Mouse (Mus musculus): ENCODE measurements at regions not wholly inside any gene's neighbourhood (a gene's known extent, or its start where the extent isn't known, plus 50 kb on each side); places are given as distances from the start of the nearest gene placed in this dataset.

- Histone ChIP-seq H3K4me3 (replicated peaks; ENCODE audit: insufficient read depth, low read depth, low read length) (no peak overlapping the region), H3K27me3 (ENCODE audit: control insufficient read depth, insufficient read depth, low read length) (no peaks in the 10 kb centered on the region), H3K27ac (ENCODE audit: insufficient read depth, low read length) (no peak overlapping the region), H3K4me1 (ENCODE audit: control insufficient read depth, insufficient read depth, low read length) (peaks cover 5% of the 10 kb centered on the region)
- TF ChIP-seq CTCF (IDR thresholded peaks at IDR 0.05; ENCODE audit: borderline replicate concordance, insufficient read depth, low read depth, low read length) (no peak), POLR2A (IDR thresholded peaks at IDR 0.05; ENCODE audit: borderline replicate concordance, insufficient read depth, low read length) (no peak)
- DNase-seq = no peak
- 81% methylated on average over 7 of the region's 7 CpGs for WGBS
Observed at GRCm38 (mm10) chr1:35971435-35972189, 96.6 kb upstream of the Hs6st1 start.

- H3K27ac ChIP-seq (ENCODE audit: insufficient read depth, low read length) = no peak overlapping the region
Observed at GRCm38 (mm10) chr1:35972190-35972584, 96.0 kb upstream of the Hs6st1 start.

GRCm38 (mm10) chr1:35973386-35973785 is 94.8 kb upstream of the Hs6st1 start:
- no peak overlapping the region for H3K4me3 ChIP-seq (replicated peaks; ENCODE audit: insufficient read depth, low read depth, low read length)
- 54% methylated on average over 9 of the region's 9 CpGs for WGBS
- no peak for TF ChIP-seq CTCF (IDR thresholded peaks at IDR 0.05; ENCODE audit: borderline replicate concordance, insufficient read depth, low read depth, low read length)
- TF ChIP-seq POLR2A (IDR thresholded peaks at IDR 0.05; ENCODE audit: borderline replicate concordance, insufficient read depth, low read length) = no peak
- DNase-seq = no peak
- H3K4me1 ChIP-seq (ENCODE audit: control insufficient read depth, insufficient read depth, low read length) = peaks cover 5% of the 10 kb centered on the region
- H3K27ac ChIP-seq (ENCODE audit: insufficient read depth, low read length) = no peak overlapping the region
- no peaks in the 10 kb centered on the region for H3K27me3 ChIP-seq (ENCODE audit: control insufficient read depth, insufficient read depth, low read length)

More at GRCm38 (mm10) chr1:35972190-35972584, 96.0 kb upstream of the Hs6st1 start:
- no peak for TF ChIP-seq POLR2A (IDR thresholded peaks at IDR 0.05; ENCODE audit: borderline replicate concordance, insufficient read depth, low read length)
- TF ChIP-seq CTCF (IDR thresholded peaks at IDR 0.05; ENCODE audit: borderline replicate concordance, insufficient read depth, low read depth, low read length) = no peak
- H3K4me1 ChIP-seq (ENCODE audit: control insufficient read depth, insufficient read depth, low read length) = peaks cover 5% of the 10 kb centered on the region
- DNase-seq = no peak
- 88% methylated on average over 5 of the region's 5 CpGs for WGBS
- no peaks in the 10 kb centered on the region for H3K27me3 ChIP-seq (ENCODE audit: control insufficient read depth, insufficient read depth, low read length)
- H3K4me3 ChIP-seq (replicated peaks; ENCODE audit: insufficient read depth, low read depth, low read length) = no peak overlapping the region

GRCm38 (mm10) chr1:35975611-35976208 is 92.5 kb upstream of the Hs6st1 start:
- no peak for DNase-seq
- Histone ChIP-seq H3K27me3 (ENCODE audit: control insufficient read depth, insufficient read depth, low read length) (no peaks in the 10 kb centered on the region), H3K27ac (ENCODE audit: insufficient read depth, low read length) (no peak overlapping the region), H3K4me1 (ENCODE audit: control insufficient read depth, insufficient read depth, low read length) (peaks cover 5% of the 10 kb centered on the region), H3K4me3 (replicated peaks; ENCODE audit: insufficient read depth, low read depth, low read length) (no peak overlapping the region)
- 78% methylated on average over 3 of the region's 3 CpGs for WGBS
- no peak for TF ChIP-seq CTCF (IDR thresholded peaks at IDR 0.05; ENCODE audit: borderline replicate concordance, insufficient read depth, low read depth, low read length)
- no peak for TF ChIP-seq POLR2A (IDR thresholded peaks at IDR 0.05; ENCODE audit: borderline replicate concordance, insufficient read depth, low read length)

GRCm38 (mm10) chr1:35976528-35976927 is 91.7 kb upstream of the Hs6st1 start:
- 88% methylated on average over 2 of the region's 2 CpGs for WGBS
- H3K4me3 ChIP-seq (replicated peaks; ENCODE audit: insufficient read depth, low read depth, low read length) = no peak overlapping the region
- DNase-seq = no peak
- no peak for TF ChIP-seq CTCF (IDR thresholded peaks at IDR 0.05; ENCODE audit: borderline replicate concordance, insufficient read depth, low read depth, low read length)
- TF ChIP-seq POLR2A (IDR thresholded peaks at IDR 0.05; ENCODE audit: borderline replicate concordance, insufficient read depth, low read length) = no peak
- H3K27me3 ChIP-seq (ENCODE audit: control insufficient read depth, insufficient read depth, low read length) = no peaks in the 10 kb centered on the region
- H3K27ac ChIP-seq (ENCODE audit: insufficient read depth, low read length) = no peak overlapping the region
- peaks cover under 1% of the 10 kb centered on the region; the same call in 1 of the 2 replicates for H3K4me1 ChIP-seq (ENCODE audit: control insufficient read depth, insufficient read depth, low read length)

- TF ChIP-seq CTCF (IDR thresholded peaks at IDR 0.05; ENCODE audit: borderline replicate concordance, insufficient read depth, low read depth, low read length) = no peak
- no peak for TF ChIP-seq POLR2A (IDR thresholded peaks at IDR 0.05; ENCODE audit: borderline replicate concordance, insufficient read depth, low read length)
- 87% methylated on average over 1 of the region's 1 CpGs for WGBS
- H3K4me1 ChIP-seq (ENCODE audit: control insufficient read depth, insufficient read depth, low read length) = no peaks in the 10 kb centered on the region
- H3K27me3 ChIP-seq (ENCODE audit: control insufficient read depth, insufficient read depth, low read length) = no peaks in the 10 kb centered on the region
- no peak overlapping the region for H3K27ac ChIP-seq (ENCODE audit: insufficient read depth, low read length)
- DNase-seq = no peak
- H3K4me3 ChIP-seq (replicated peaks; ENCODE audit: insufficient read depth, low read depth, low read length) = no peak overlapping the region
Observed at GRCm38 (mm10) chr1:35978116-35978515, 90.1 kb upstream of the Hs6st1 start.

GRCm38 (mm10) chr1:35978766-35979165 is 89.4 kb upstream of the Hs6st1 start:
- Histone ChIP-seq H3K27ac (ENCODE audit: insufficient read depth, low read length) (no peak overlapping the region), H3K4me1 (ENCODE audit: control insufficient read depth, insufficient read depth, low read length) (no peaks in the 10 kb centered on the region), H3K4me3 (replicated peaks; ENCODE audit: insufficient read depth, low read depth, low read length) (no peak overlapping the region), H3K27me3 (ENCODE audit: control insufficient read depth, insufficient read depth, low read length) (no peaks in the 10 kb centered on the region)
- TF ChIP-seq POLR2A (IDR thresholded peaks at IDR 0.05; ENCODE audit: borderline replicate concordance, insufficient read depth, low read length) (no peak), CTCF (IDR thresholded peaks at IDR 0.05; ENCODE audit: borderline replicate concordance, insufficient read depth, low read depth, low read length) (no peak)
- no peak for DNase-seq
- WGBS = 65% methylated on average over 4 of the region's 4 CpGs

GRCm38 (mm10) chr1:35981226-35981625 is 87.0 kb upstream of the Hs6st1 start:
- Histone ChIP-seq H3K27me3 (ENCODE audit: control insufficient read depth, insufficient read depth, low read length) (no peaks in the 10 kb centered on the region), H3K27ac (ENCODE audit: insufficient read depth, low read length) (no peak overlapping the region), H3K4me3 (replicated peaks; ENCODE audit: insufficient read depth, low read depth, low read length) (no peak overlapping the region), H3K4me1 (ENCODE audit: control insufficient read depth, insufficient read depth, low read length) (no peaks in the 10 kb centered on the region)
- TF ChIP-seq CTCF (IDR thresholded peaks at IDR 0.05; ENCODE audit: borderline replicate concordance, insufficient read depth, low read depth, low read length) (no peak), POLR2A (IDR thresholded peaks at IDR 0.05; ENCODE audit: borderline replicate concordance, insufficient read depth, low read length) (no peak)
- WGBS = 96% methylated on average over 4 of the region's 4 CpGs
- no peak for DNase-seq
